Mouse (Mus musculus) CH12.LX (cell line): ENCODE results near the gene Il2rb.

Experiments
- CTCF ChIP-seq, 2 experiments: IDR thresholded peaks in 1 of 2; conservative IDR thresholded peaks in 1 of 2; 2 replicates each; pipeline ENCODE4 v1.5.1; 2011 to 2012; ENCODE audit warnings: low read depth in 2 of 2, low read length in 2 of 2, improper control_type of control experiment in 1 of 2, inconsistent platforms in 1 of 2, mild to moderate bottlenecking in 1 of 2, moderate library complexity in 1 of 2
- POLR2A ChIP-seq: IDR thresholded peaks from 2 replicates; pipeline ENCODE4 v1.6.1; 2011; ENCODE audit warnings: low read depth, mild to moderate bottlenecking, improper control_type of control experiment, low read length

DNA sequence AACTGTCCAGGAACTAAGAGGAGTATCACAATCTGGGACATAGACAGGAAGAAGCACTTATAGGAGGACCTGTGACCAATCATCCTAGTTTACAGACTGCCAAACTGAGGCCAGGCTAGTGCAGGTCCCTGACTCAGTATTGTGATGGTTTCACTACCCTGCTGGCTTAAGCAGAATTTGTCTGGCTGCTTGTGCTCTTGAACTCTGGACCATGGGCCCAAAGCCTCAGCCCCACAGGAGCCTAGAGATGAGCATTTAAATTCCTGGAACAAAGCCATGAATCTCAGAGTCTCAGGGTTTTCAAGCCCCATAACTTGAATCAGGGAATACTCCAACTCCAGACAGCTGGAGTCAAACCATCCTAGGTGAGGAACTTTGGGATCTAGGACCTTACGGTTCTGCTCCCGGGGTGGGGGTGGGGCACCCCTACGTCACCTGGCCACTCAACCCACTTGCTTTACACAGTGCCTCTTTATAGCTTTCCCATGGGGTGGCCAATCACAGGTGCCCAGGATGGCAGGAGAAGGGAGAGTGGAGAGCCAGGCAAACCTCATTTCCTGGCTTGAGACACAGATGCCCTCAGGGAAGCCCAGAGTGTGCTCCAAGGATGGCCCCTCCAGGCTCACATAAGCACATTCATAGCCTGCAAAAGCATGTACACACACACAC is 47.2 kb upstream of the Il2rb start:
- TF ChIP-seq CTCF (conservative IDR thresholded peaks at IDR 0.05 in 1 of 2, IDR thresholded peaks at IDR 0.05 in 1 of 2; ENCODE audit: low read depth in 2 of 2, low read length in 2 of 2) (no peak), POLR2A (no peak)
